Mouse (Mus musculus) olfactory bulb, adult 2 months (tissue): ENCODE data around the gene Igfbp7. TPM values are rescaled to one million over a fixed set of nuclear protein-coding genes. Genes with fewer than 3 reads are reported as not detected.

Experiments
- H3K27ac ChIP-seq: fragments of 200-500 bp; 2 replicates; pipeline ENCODE4 v1.5.1; 2012; ENCODE audit warnings: low read depth, low read length; ENCODE audit not compliant: insufficient read depth
- H3K4me1 ChIP-seq: fragments of 200-500 bp; 2 replicates; pipeline ENCODE4 v1.6.1; 2012; ENCODE audit warnings: low read length; ENCODE audit not compliant: control insufficient read depth, insufficient read depth
- H3K4me3 ChIP-seq: fragments of 200-500 bp; 2 replicates; pipeline ENCODE4 v1.5.1; 2012; ENCODE audit warnings: mild to moderate bottlenecking, low read depth, low read length, moderate library complexity; ENCODE audit not compliant: insufficient read depth
- CTCF ChIP-seq: fragments of 200-500 bp; IDR thresholded peaks from 2 replicates; pipeline ENCODE4 v1.5.1; 2012; ENCODE audit warnings: low read depth, mild to moderate bottlenecking, low read length, moderate library complexity; ENCODE audit not compliant: insufficient read depth
- POLR2A ChIP-seq: fragments of 200-500 bp; IDR thresholded peaks from 2 replicates; pipeline ENCODE4 v1.6.1; 2012; ENCODE audit warnings: mild to moderate bottlenecking, low read depth, low read length, moderate library complexity; ENCODE audit not compliant: insufficient read depth
- WGBS: fragments of 180-500 bp; shearing (Covaris S2); methylation state at CpG from one replicate; pipeline ENCODE4 v1.1.7; 2018; 5-methylcytosine and 5-hydroxymethylcytosine counted together
- polyA plus RNA-seq: library from polyadenylated mRNA; stranded (reverse); fragments of >200 nt; gene quantifications from 2 replicates; pipeline ENCODE4 v1.2.4, GENCODE M21; 2012; ENCODE audit warnings: low replicate concordance; ENCODE audit not compliant: missing spikeins, insufficient read depth, insufficient read length

The Igfbp7 gene
- polyA plus RNA-seq, 1 experiment: not detected

- WGBS: 91% methylated on average over 3 of the region's 3 CpGs
- TF ChIP-seq CTCF (no peak), POLR2A (no peak)
- no peak overlapping the region; the same call in 1 of the 2 replicates for H3K27ac ChIP-seq
These were observed 43.3 kb downstream of the Igfbp7 start for GRCm38 (mm10) chr5:77364443-77365038.

DNA sequence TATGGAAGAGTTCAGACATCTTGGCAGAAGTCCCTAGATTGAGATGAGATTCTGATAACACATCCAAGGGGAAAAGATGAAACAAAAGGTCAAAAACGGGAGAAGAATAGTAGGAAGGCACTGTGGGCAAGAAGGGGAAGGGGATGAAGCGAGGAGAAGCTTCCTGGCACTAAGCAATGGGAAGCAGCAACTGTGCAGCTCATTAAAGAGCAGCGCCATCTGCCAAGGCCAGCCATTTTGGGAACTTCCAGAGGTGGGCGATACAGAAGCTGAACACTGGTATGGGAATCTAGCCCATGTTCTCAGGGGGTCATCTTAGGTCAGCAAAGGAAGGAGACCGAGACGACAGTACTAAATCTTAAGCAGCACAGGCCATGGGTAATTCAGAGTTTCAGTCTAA lies 44.2 kb downstream of the Igfbp7 start:
- peaks cover 3% of the 10 kb centered on the region; the same call in 1 of the 2 replicates for H3K4me1 ChIP-seq
- WGBS: 83% methylated on average over 6 of the region's 6 CpGs
- TF ChIP-seq CTCF (no peak), POLR2A (no peak)
- no peak overlapping the region for H3K4me3 ChIP-seq
- no peak overlapping the region for H3K27ac ChIP-seq

More at GRCm38 (mm10) chr5:77364443-77365038, 43.3 kb downstream of the Igfbp7 start:
- peaks cover 3% of the 10 kb centered on the region; the same call in 1 of the 2 replicates for H3K4me1 ChIP-seq
- H3K4me3 ChIP-seq: no peak overlapping the region

DNA sequence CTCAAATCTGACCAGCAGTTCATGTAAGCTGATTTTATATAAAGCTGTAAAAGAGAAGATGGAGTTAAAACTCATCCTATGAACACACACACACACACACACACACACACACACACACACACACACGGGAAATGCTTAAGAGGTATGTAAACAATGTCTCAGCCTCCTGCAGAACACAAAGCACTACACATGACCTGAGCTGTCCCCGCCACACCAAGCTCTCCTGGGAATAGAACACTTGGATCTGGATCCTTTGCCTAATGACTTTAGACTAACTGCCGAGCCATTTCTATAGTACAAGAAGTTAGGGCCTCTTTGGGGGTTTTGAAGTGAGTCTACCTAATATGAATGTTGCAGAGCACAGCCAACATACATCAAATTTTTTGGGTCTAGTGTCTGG lies 45.7 kb downstream of the Igfbp7 start:
- 83% methylated on average over 3 of the region's 3 CpGs for WGBS
- Histone ChIP-seq H3K27ac (no peak overlapping the region), H3K4me1 (peaks cover 9% of the 10 kb centered on the region; the same call in 1 of the 2 replicates), H3K4me3 (no peak overlapping the region)
- no peak for TF ChIP-seq CTCF

GRCm38 (mm10) chr5:77361006-77361405 lies 46.8 kb downstream of the Igfbp7 start:
- peaks cover 9% of the 10 kb centered on the region; the same call in 1 of the 2 replicates for H3K4me1 ChIP-seq
- no peak overlapping the region for H3K4me3 ChIP-seq
- WGBS: 69% methylated on average over 4 of the region's 4 CpGs
- no peak overlapping the region for H3K27ac ChIP-seq
- TF ChIP-seq POLR2A: no peak
- no peak for TF ChIP-seq CTCF

GRCm38 (mm10) chr5:77359971-77360370 lies 47.9 kb downstream of the Igfbp7 start:
- 87% methylated on average over 4 of the region's 4 CpGs for WGBS
- no peak for TF ChIP-seq POLR2A
- TF ChIP-seq CTCF: no peak
- no peak overlapping the region for H3K27ac ChIP-seq
- H3K4me3 ChIP-seq: no peak overlapping the region
- H3K4me1 ChIP-seq: peaks cover 9% of the 10 kb centered on the region; the same call in 1 of the 2 replicates

- Histone ChIP-seq H3K4me1 (peaks cover 12% of the 10 kb centered on the region; the same call in 1 of the 2 replicates), H3K27ac (no peak overlapping the region), H3K4me3 (no peak overlapping the region)
- WGBS: 20% methylated on average over 10 of the region's 10 CpGs
- TF ChIP-seq CTCF: no peak
- TF ChIP-seq POLR2A: no peak
These were observed 49.5 kb downstream of the Igfbp7 start for GRCm38 (mm10) chr5:77358347-77358746.

DNA sequence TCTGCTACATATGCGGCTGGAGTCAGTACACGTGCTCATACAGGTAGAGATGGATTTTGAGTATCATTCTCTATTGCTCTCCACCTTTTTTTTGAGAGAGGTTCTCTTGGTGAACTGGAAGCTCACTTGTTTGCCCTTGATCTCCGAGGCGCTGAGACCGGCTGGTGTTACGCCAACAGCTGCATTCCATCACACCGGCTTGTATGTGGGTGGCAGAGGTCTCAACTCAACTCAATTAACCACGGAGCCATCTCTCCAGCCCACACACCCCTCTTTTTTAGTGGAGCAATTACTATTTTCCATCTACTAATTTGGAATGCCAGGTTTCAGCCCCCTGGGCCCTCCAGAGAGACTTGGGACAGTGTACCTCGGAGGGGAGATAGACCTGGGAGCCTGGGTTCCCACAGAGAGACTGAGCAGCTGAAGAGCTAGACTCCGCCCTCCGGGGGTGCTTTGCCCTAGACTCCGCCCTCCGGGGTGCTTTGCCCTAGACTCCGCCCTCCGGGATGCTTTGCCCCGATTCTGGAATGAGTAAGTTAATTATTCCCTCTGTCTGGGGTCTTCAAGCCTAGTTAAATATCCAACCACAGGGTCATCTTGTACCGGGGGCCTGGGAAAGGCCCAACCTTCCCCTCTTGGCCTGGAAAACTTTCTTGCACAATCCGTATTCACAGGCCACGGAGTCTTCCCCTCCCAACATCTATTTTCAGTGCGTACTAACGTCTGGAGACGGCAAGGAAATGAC lies 50.3 kb downstream of the Igfbp7 start:
- Histone ChIP-seq H3K4me3 (peak overlapping the region; percentile 21; the same call in 1 of the 2 replicates), H3K4me1 (peaks cover 12% of the 10 kb centered on the region; the same call in 1 of the 2 replicates), H3K27ac (no peak overlapping the region)
- 27% methylated on average over 22 of the region's 22 CpGs for WGBS
- TF ChIP-seq CTCF (no peak), POLR2A (no peak)

GRCm38 (mm10) chr5:77355307-77356265 lies 52.3 kb downstream of the Igfbp7 start:
- 91% methylated on average over 19 of the region's 19 CpGs for WGBS
- H3K4me3 ChIP-seq: no peak overlapping the region
- no peak overlapping the region for H3K27ac ChIP-seq
- peaks cover 12% of the 10 kb centered on the region; the same call in 1 of the 2 replicates for H3K4me1 ChIP-seq
- TF ChIP-seq CTCF (no peak), POLR2A (no peak)
